Mouse (Mus musculus): ENCODE measurements around the gene Whrn.

DNA sequence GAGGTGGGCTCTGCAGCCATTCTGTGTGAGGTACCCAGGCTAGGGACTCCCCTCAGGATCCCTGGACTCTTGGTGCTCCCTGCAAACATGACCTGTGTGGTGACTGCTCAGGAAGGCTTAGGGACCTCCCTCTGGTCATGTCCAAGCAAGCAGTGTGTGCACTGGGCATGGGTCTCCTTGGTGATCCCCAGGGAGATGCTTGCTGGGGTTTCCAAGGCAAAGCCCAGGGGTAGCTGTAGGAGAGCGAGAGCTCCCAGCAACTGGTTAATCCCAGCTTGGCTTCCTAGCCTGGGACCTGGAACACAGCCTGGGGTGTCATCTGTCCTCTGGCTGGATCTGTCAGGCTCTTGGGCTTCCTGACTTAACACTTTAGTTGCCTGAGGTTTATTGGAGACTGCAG is 120.4 kb downstream of the Whrn start:
- TF ChIP-seq POLR2A (IDR thresholded peaks at IDR 0.05; ENCODE audit: insufficient read depth, low read depth, low read length) (no peak), CTCF (IDR thresholded peaks at IDR 0.05; ENCODE audit: insufficient read depth, low read depth, low read length) (no peak)
